Mouse (Mus musculus) kidney, adult 10 weeks (tissue): ENCODE measurements around the gene Wwtr1. TPM values are rescaled to one million over a fixed set of nuclear protein-coding genes. Genes with fewer than 3 reads are reported as not detected.

ENCODE experiments used
- polyA plus RNA-seq: library from polyadenylated mRNA; stranded (reverse); fragments of 350-450 nt; fragmentation: Illumina TruSeq; extraction: RNeasy Lipid Tissue Mini Kit (QIAGEN cat#74804); gene quantifications from one replicate; pipeline ENCODE4 v1.2.3, GENCODE M21; 2014; ENCODE audit warnings: low read depth, low replicate concordance

The Wwtr1 gene
- polyA plus RNA-seq, result 65.7 TPM

DNA sequence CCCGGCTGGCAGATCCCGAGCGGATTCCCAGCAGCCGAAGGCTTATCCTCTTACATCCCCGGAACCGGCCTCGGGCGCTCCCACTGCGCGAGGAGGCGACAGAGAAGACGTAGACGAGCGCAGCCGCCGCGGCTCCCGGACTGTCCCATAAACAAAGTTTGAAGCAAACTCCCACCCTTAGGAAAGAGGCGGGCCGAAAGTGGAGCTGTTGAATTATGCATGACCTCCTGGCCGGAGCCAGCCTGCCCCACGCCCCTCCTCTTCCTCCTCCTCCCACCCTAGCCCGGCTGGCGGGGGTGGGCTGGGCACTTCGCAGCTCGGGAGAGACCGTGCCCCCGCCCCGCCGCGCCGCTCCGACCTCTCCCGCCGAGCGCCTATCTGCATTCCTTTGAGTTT is at the start of gene Wwtr1:
TSS of gene Wwtr1 (minus strand) at position 251 of the 396 bp plus-strand sequence.

DNA sequence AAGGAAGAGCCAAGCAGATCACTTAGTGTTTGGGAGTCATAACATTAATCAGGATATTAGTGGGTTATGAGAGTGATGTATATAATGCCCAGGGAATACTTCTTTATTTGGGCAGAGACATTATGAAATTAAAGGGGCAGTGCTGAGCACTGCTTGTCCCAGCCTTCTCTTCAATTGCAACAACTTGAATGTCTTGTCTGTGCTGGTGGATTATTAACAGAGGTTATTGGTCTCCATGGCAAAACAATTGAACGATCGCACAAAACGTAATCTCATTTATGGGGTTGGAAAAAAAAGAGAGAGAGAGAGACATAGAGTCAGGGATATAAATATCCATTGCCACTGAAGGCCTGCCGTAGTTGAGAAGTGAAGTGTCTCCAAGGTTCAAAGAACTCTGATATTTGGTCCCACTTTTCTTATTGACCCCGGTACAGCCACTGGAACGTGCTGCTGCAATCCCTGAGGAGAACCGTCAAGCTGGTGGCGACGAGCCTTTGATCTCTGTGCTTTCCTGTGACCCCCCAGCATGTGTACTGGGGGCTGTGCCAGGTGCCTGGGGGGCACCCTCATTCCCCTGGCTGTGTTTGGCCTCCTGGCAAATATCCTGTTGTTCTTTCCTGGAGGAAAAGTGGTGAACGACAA is 150.5 kb downstream of the Wwtr1 start, which contains the start of gene Tm4sf4:
TSS of gene Tm4sf4 (plus strand) at position 226 of the 642 bp plus-strand sequence.

Other genes with a start within 250 kb of the Wwtr1 start
- not detected for gene Tm4sf4, start 150.6 kb downstream of the Wwtr1 start, polyA plus RNA-seq
- gene Commd2, start 75.8 kb upstream of the Wwtr1 start, polyA plus RNA-seq, result 14.2 TPM
- gene Ankub1, start 116.9 kb upstream of the Wwtr1 start, polyA plus RNA-seq, result 0.20 TPM
- gene Rnf13, start 160.2 kb upstream of the Wwtr1 start, polyA plus RNA-seq, result 567 TPM